Mouse (Mus musculus) intestine, embryonic 14.5 days (tissue): ENCODE data around the gene Agr2. TPM values are rescaled to one million over a fixed set of nuclear protein-coding genes. Genes with fewer than 3 reads are reported as not detected.

Experiments used
- ATAC-seq: fragments of 200-750 bp; cut with Nextera tagmentation; replicated peaks from 2 replicates; pipeline ENCODE4 v1.8.0; 2017; ENCODE audit warnings: low read depth, moderate number of reproducible peaks, moderate TSS enrichment, moderate library complexity; ENCODE audit not compliant: low FRiP score, low TSS enrichment
- DNase-seq: peaks from one replicate; pipeline ENCODE4 v3.0.0-alpha.2; 2018; ENCODE audit warnings: low spot score
- H3K27ac ChIP-seq: fragments of 300-500 bp; sonication (generic); 2 replicates; pipeline ENCODE4 v1.5.1; 2014; ENCODE audit warnings: low read depth, mild to moderate bottlenecking, control low read depth
- H3K27me3 ChIP-seq: fragments of 300-500 bp; sonication (generic); replicated peaks from 2 replicates; pipeline ENCODE4 v1.6.1; 2014; ENCODE audit warnings: low read length, control low read depth; ENCODE audit not compliant: control insufficient read depth, insufficient read depth
- H3K36me3 ChIP-seq: fragments of 300-500 bp; sonication (generic); 2 replicates; pipeline ENCODE4 v1.6.1; 2014; ENCODE audit warnings: low read length, control low read depth; ENCODE audit not compliant: control insufficient read depth, insufficient read depth
- H3K4me1 ChIP-seq: fragments of 300-500 bp; sonication (generic); replicated peaks from 2 replicates; pipeline ENCODE4 v1.6.1; 2014; ENCODE audit warnings: low read length, control low read depth, mixed read lengths; ENCODE audit not compliant: control insufficient read depth, insufficient read depth
- H3K4me2 ChIP-seq: fragments of 300-500 bp; sonication (generic); 2 replicates; pipeline ENCODE4 v1.6.1; 2014; ENCODE audit warnings: low read length
- H3K4me3 ChIP-seq: fragments of 300-500 bp; sonication (generic); 2 replicates; pipeline ENCODE4 v1.5.1; 2014; ENCODE audit warnings: low read depth, low read length, control low read depth, mixed read lengths
- H3K9ac ChIP-seq: fragments of 300-500 bp; sonication (generic); 2 replicates; pipeline ENCODE4 v1.6.1; 2014; ENCODE audit warnings: mild to moderate bottlenecking, low read length
- H3K9me3 ChIP-seq: fragments of 300-500 bp; sonication (generic); 2 replicates; pipeline ENCODE4 v1.6.1; 2016; ENCODE audit warnings: low read length, control low read depth; ENCODE audit not compliant: control insufficient read depth
- WGBS: fragments of 180-500 bp; shearing (Covaris S2); extraction: QIAGEN DNeasy Blood & Tissue Kit; methylation state at CpG from one replicate; pipeline ENCODE4 v1.1.7; 2014; 5-methylcytosine and 5-hydroxymethylcytosine counted together
- polyA plus RNA-seq: library from polyadenylated mRNA; unstranded; fragments of >200 nt; fragmentation: Nextera tagmentation; extraction: Ambion mirVana; gene quantifications from 2 replicates; pipeline ENCODE4 v1.2.1, GENCODE M21; 2014

Agr2 gene
- polyA plus RNA-seq, 1 experiment from 2014 or later, result 64.9 TPM

DNA sequence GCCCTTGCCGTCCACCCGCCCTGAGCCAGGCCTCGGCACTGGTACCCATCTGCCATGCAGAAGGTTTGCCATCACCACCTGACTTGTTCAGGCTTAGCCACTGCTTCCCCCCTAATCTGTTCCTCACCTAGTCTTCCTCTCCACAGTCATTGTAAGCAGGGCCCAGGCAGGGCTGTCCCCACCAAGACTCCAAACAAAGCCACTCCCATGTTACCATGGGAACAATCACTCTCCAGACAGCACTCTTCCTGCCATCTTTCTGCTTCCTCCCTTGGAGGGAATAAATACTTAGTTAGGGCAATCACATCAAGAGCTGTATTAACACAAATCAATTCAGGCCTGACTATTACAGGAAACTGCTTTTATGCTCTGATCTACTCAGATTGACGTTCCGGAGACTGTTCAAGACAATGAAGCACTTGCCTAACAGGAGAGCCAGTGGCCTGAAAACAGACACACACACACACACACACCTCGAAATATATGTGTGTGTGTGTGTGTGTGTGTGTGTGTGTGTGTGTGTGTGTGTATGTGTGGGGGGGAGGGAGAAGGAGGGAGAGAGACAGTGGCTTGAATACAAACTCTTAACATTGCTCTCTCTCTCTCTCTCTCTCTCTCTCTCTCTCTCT, 10.9 kb upstream of the Agr2 start:
- DNase-seq, result peak; percentile 61
- peak; percentile 92 for ATAC-seq
- H3K9ac ChIP-seq, result no peak overlapping the region
- no peak overlapping the region for H3K27ac ChIP-seq
- H3K27me3 ChIP-seq, result no peaks in the 10 kb centered on the region
- H3K4me1 ChIP-seq, result 0 out of 2 replicates have a peak, but pooled peaks cover 8% of the 10 kb centered on the region
- H3K4me2 ChIP-seq, result peak overlapping the region; percentile 20; the same call in 1 of the 2 replicates
- H3K36me3 ChIP-seq, result no peaks in the 10 kb centered on the region
- no peak overlapping the region for H3K4me3 ChIP-seq
- WGBS, result 31% methylated on average over 6 of the region's 6 CpGs
- no peaks in the 10 kb centered on the region for H3K9me3 ChIP-seq

GRCm38 (mm10) chr12:35983472-35983871, 9.2 kb upstream of the Agr2 start:
- Histone ChIP-seq H3K27me3 (no peaks in the 10 kb centered on the region), H3K4me3 (no peak overlapping the region), H3K36me3 (no peaks in the 10 kb centered on the region), H3K4me1 (0 out of 2 replicates have a peak, but pooled peaks cover 8% of the 10 kb centered on the region), H3K9ac (no peak overlapping the region), H3K9me3 (no peaks in the 10 kb centered on the region), H3K4me2 (no peak overlapping the region), H3K27ac (no peak overlapping the region)
- DNase-seq (no peak), ATAC-seq (no peak)
- WGBS, result 91% methylated on average over 9 of the region's 9 CpGs

- no peak overlapping the region for H3K27ac ChIP-seq
- H3K4me2 ChIP-seq, result no peak overlapping the region
- H3K9me3 ChIP-seq, result no peaks in the 10 kb centered on the region
- WGBS, result 85% methylated on average over 5 of the region's 5 CpGs
- no peak overlapping the region for H3K4me3 ChIP-seq
- H3K27me3 ChIP-seq, result no peaks in the 10 kb centered on the region
- 0 out of 2 replicates have a peak, but pooled peaks cover 8% of the 10 kb centered on the region for H3K4me1 ChIP-seq
- DNase-seq, result no peak
- no peaks in the 10 kb centered on the region for H3K36me3 ChIP-seq
- no peak for ATAC-seq
- H3K9ac ChIP-seq, result no peak overlapping the region
Observed at GRCm38 (mm10) chr12:35984743-35985142, 8.0 kb upstream of the Agr2 start.

DNA sequence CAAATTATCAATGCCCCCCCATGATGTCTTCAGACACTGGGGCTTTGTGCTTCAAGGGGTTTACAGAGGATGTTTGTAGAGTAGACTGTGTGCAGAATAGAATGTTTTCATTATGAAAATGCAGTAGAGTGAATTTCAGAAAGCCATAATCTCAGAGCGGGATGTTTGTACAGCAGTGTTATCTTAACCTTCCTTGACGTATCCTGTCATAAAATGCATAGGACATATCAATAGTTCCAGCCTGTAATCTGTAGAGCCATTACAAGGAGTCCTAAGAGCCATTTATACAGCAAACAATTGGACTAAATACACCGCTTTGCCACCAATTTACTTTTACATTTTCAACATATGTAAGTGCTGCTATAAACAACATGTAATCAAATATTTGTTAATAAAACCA, 876 bp downstream of the Agr2 start:
- ATAC-seq (peak; percentile 45; the same call in 1 of the 2 replicates), DNase-seq (no peak)
- Histone ChIP-seq H3K27ac (no peak overlapping the region), H3K4me1 (no peaks in the 10 kb centered on the region), H3K9me3 (no peaks in the 10 kb centered on the region), H3K4me2 (no peak overlapping the region), H3K27me3 (no peaks in the 10 kb centered on the region), H3K4me3 (no peak overlapping the region), H3K9ac (no peak overlapping the region), H3K36me3 (no peaks in the 10 kb centered on the region)
- WGBS, result 54% methylated on average over 3 of the region's 3 CpGs

GRCm38 (mm10) chr12:35994098-35994497, 1.4 kb downstream of the Agr2 start:
- H3K4me2 ChIP-seq, result no peak overlapping the region
- ATAC-seq (no peak), DNase-seq (no peak)

DNA sequence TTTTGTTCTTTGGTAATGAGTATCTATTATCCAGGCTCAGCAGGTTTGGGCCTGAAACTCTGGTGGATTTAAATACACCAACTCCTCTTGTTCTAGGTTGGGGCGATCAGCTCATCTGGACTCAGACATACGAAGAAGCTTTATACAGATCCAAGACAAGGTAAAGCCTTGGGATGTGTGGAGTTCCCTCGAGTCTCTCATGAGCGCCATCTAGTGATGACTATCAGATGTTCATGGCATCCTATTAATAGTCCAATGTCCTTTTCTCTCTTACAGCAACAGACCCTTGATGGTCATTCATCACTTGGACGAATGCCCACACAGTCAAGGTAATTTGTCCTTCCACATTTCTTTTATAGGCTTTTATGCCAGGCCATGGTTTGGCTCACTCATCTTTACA, 3.1 kb downstream of the Agr2 start:
- Histone ChIP-seq H3K36me3 (no peaks in the 10 kb centered on the region), H3K4me3 (no peak overlapping the region), H3K4me1 (no peaks in the 10 kb centered on the region), H3K9me3 (no peaks in the 10 kb centered on the region), H3K27ac (no peak overlapping the region), H3K4me2 (no peak overlapping the region), H3K27me3 (no peaks in the 10 kb centered on the region), H3K9ac (no peak overlapping the region)
- WGBS, result 32% methylated on average over 5 of the region's 5 CpGs
- ATAC-seq (0 out of 2 replicates have a peak, but pooled peaks have one; percentile 52), DNase-seq (no peak)

More at GRCm38 (mm10) chr12:35994098-35994497, 1.4 kb downstream of the Agr2 start:
- Histone ChIP-seq H3K9ac (no peak overlapping the region), H3K27me3 (no peaks in the 10 kb centered on the region), H3K4me1 (no peaks in the 10 kb centered on the region), H3K36me3 (no peaks in the 10 kb centered on the region), H3K27ac (no peak overlapping the region), H3K4me3 (no peak overlapping the region), H3K9me3 (no peaks in the 10 kb centered on the region)

DNA sequence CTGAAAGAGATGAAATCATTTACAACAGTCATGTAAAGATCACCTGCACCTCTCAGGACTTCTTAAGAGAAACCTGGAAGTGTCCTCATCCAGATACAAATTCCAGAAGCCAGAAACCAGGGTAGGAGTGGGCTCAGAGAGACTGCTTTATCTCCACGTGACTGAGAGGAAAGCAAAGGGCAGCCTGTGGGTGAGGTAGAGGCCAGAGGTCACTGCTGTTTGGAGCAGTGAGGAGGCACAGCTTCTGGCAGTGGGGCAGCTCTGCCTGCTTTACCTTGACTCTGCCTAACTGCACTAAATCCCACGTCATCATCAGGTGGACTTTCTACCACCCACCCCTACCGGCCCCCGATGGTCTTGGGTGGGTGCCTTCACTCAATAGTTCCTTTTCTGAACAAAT, 12.0 kb downstream of the Agr2 start:
- DNase-seq (no peak), ATAC-seq (no peak)
- Histone ChIP-seq H3K27me3 (no peaks in the 10 kb centered on the region), H3K4me3 (no peak overlapping the region), H3K36me3 (no peaks in the 10 kb centered on the region), H3K4me2 (no peak overlapping the region), H3K4me1 (peaks cover 14% of the 10 kb centered on the region), H3K9ac (no peak overlapping the region), H3K27ac (no peak overlapping the region), H3K9me3 (no peaks in the 10 kb centered on the region)
- 64% methylated on average over 4 of the region's 4 CpGs for WGBS

GRCm38 (mm10) chr12:36007581-36007980, 14.9 kb downstream of the Agr2 start:
- Histone ChIP-seq H3K4me1 (peaks cover 14% of the 10 kb centered on the region), H3K27ac (no peak overlapping the region), H3K9ac (no peak overlapping the region), H3K27me3 (no peaks in the 10 kb centered on the region), H3K36me3 (no peaks in the 10 kb centered on the region), H3K4me3 (no peak overlapping the region), H3K9me3 (no peaks in the 10 kb centered on the region), H3K4me2 (no peak overlapping the region)
- 49% methylated on average over 2 of the region's 2 CpGs for WGBS
- DNase-seq, result no peak
- ATAC-seq, result no peak

GRCm38 (mm10) chr12:36008364-36009047, 15.8 kb downstream of the Agr2 start:
- no peaks in the 10 kb centered on the region for H3K36me3 ChIP-seq
- no peak overlapping the region for H3K4me2 ChIP-seq
- peaks cover 14% of the 10 kb centered on the region for H3K4me1 ChIP-seq
- ATAC-seq, result no peak
- no peaks in the 10 kb centered on the region for H3K27me3 ChIP-seq
- WGBS, result 32% methylated on average over 6 of the region's 6 CpGs
- H3K9ac ChIP-seq, result no peak overlapping the region
- H3K4me3 ChIP-seq, result no peak overlapping the region
- DNase-seq, result no peak
- peak overlapping the region; percentile 9; the same call in 1 of the 2 replicates for H3K27ac ChIP-seq
- no peaks in the 10 kb centered on the region for H3K9me3 ChIP-seq
